Mouse (Mus musculus) lung, postnatal 4 days (tissue): ENCODE measurements around the gene Rab1b.
"Not testable (repeated sequence)": the region's sequence is repeated elsewhere in the genome, so short reads cannot be mapped to it uniquely, and the experiment has no call there.

Source experiments
- DNase-seq, 2 experiments: peaks; one replicate each; pipeline ENCODE4 v3.0.0; 2021

Gene Rab1b

GRCm38 (mm10) chr19:5097521-5098362, 9.1 kb downstream of the Rab1b start:
- no peak for DNase-seq

GRCm38 (mm10) chr19:5095887-5096474, 10.9 kb downstream of the Rab1b start:
- no peak for DNase-seq

- no peak for DNase-seq
These were observed 12.0 kb downstream of the Rab1b start for GRCm38 (mm10) chr19:5094746-5095417.

GRCm38 (mm10) chr19:5094243-5094632, 12.6 kb downstream of the Rab1b start:
- peak; percentile 92 to 93 for DNase-seq

GRCm38 (mm10) chr19:5093481-5094242, 13.2 kb downstream of the Rab1b start:
- DNase-seq, result no peak

GRCm38 (mm10) chr19:5092083-5092482, 14.8 kb downstream of the Rab1b start:
- no peak for DNase-seq

GRCm38 (mm10) chr19:5089324-5089723, 17.5 kb downstream of the Rab1b start:
- DNase-seq, result no peak

GRCm38 (mm10) chr19:5087884-5088728, 18.8 kb downstream of the Rab1b start, which contains the start of gene Yif1a:
Gene Yif1a (plus strand): TSS chr19:5088538.
- DNase-seq, result peak; percentile 95 to 96

- not testable (repeated sequence) for DNase-seq
These were observed 20.3 kb downstream of the Rab1b start for GRCm38 (mm10) chr19:5086533-5086932.

GRCm38 (mm10) chr19:5085145-5085863, 21.6 kb downstream of the Rab1b start, which contains the start of gene Tmem151a:
Gene Tmem151a (minus strand): TSS chr19:5085531.
- peak in 1 of 2 experiments; percentile 39 for DNase-seq

- DNase-seq, result no peak
These were observed 22.1 kb downstream of the Rab1b start for GRCm38 (mm10) chr19:5084834-5085144.

- DNase-seq, result no peak
These were observed 22.7 kb downstream of the Rab1b start for GRCm38 (mm10) chr19:5083961-5084833.

- no peak for DNase-seq
These were observed 24.3 kb downstream of the Rab1b start for GRCm38 (mm10) chr19:5082596-5082995.

- DNase-seq, result no peak
These were observed 24.9 kb downstream of the Rab1b start for GRCm38 (mm10) chr19:5082005-5082404.

- DNase-seq, result no peak
These were observed 27.6 kb downstream of the Rab1b start for GRCm38 (mm10) chr19:5079279-5079678.

- no peak for DNase-seq
These were observed 33.4 kb downstream of the Rab1b start for GRCm38 (mm10) chr19:5073518-5073917.

- peak; percentile 65 to 71 for DNase-seq
These were observed 33.8 kb downstream of the Rab1b start for GRCm38 (mm10) chr19:5073028-5073427.

- peak in 1 of 2 experiments; percentile 42 for DNase-seq
These were observed 34.4 kb downstream of the Rab1b start for GRCm38 (mm10) chr19:5072389-5073019.

- DNase-seq, result peak; percentile 82 to 90
These were observed 35.1 kb downstream of the Rab1b start for GRCm38 (mm10) chr19:5071545-5072369.
